Mouse (Mus musculus) forelimb bud, embryonic 11.5 days (tissue): Measurements from ENCODE around the gene Gm1113.
A peak's percentile ranks its signal among the peaks of the same experiment; 100 is the strongest.

Experiments used
- DNase-seq: peaks from one replicate; pipeline ENCODE4 v3.0.0-alpha.2; 2012; ENCODE audit warnings: low read depth, low spot score

Gm1113 gene

GRCm38 (mm10) chr9:35518169-35518568 is at the start of gene Gm1113:
Gm1113 (minus strand) TSS chr9:35518269.
- no peak for DNase-seq

- no peak for DNase-seq
These were observed 46.6 kb upstream of the Gm1113 start for GRCm38 (mm10) chr9:35564536-35565240.

- DNase-seq, result no peak
These were observed 43.5 kb upstream of the Gm1113 start for GRCm38 (mm10) chr9:35561583-35561982.

GRCm38 (mm10) chr9:35561076-35561475 is 43.0 kb upstream of the Gm1113 start:
- no peak for DNase-seq

GRCm38 (mm10) chr9:35559009-35559890 is 41.2 kb upstream of the Gm1113 start:
- DNase-seq, result peak; percentile 96

GRCm38 (mm10) chr9:35558257-35559008 is 40.4 kb upstream of the Gm1113 start, which contains the start of the genes Ddx25 and Pus3:
Ddx25 (minus strand) TSS chr9:35558528.
Pus3 (plus strand) TSS chr9:35558595.
- peak; percentile 36 for DNase-seq

GRCm38 (mm10) chr9:35556494-35557102 is 38.5 kb upstream of the Gm1113 start:
- no peak for DNase-seq

GRCm38 (mm10) chr9:35548455-35548854 is 30.4 kb upstream of the Gm1113 start:
- no peak for DNase-seq

GRCm38 (mm10) chr9:35546745-35547144 is 28.7 kb upstream of the Gm1113 start:
- no peak for DNase-seq

GRCm38 (mm10) chr9:35545704-35546103 is 27.6 kb upstream of the Gm1113 start:
- DNase-seq, result no peak

- DNase-seq, result no peak
These were observed 26.6 kb upstream of the Gm1113 start for GRCm38 (mm10) chr9:35544666-35545065.

- no peak for DNase-seq
These were observed 25.2 kb upstream of the Gm1113 start for GRCm38 (mm10) chr9:35543099-35543860.

GRCm38 (mm10) chr9:35541941-35542340 is 23.9 kb upstream of the Gm1113 start:
- DNase-seq, result no peak

- DNase-seq, result peak; percentile 88
These were observed 23.4 kb upstream of the Gm1113 start for GRCm38 (mm10) chr9:35541488-35541887.

GRCm38 (mm10) chr9:35541024-35541423 is 23.0 kb upstream of the Gm1113 start:
- no peak for DNase-seq

GRCm38 (mm10) chr9:35539001-35539750 is 21.1 kb upstream of the Gm1113 start:
- DNase-seq, result no peak

GRCm38 (mm10) chr9:35535876-35536275 is 17.8 kb upstream of the Gm1113 start:
- DNase-seq, result no peak

GRCm38 (mm10) chr9:35535110-35535509 is 17.0 kb upstream of the Gm1113 start:
- DNase-seq, result peak; percentile 85

GRCm38 (mm10) chr9:35533266-35533665 is 15.2 kb upstream of the Gm1113 start:
- peak; percentile 48 for DNase-seq

GRCm38 (mm10) chr9:35529796-35530195 is 11.7 kb upstream of the Gm1113 start:
- DNase-seq, result peak; percentile 89
